Mouse (Mus musculus) liver, adult 2 months (tissue): Measurements from ENCODE around the gene Wdr83os. TPM values are rescaled to one million over a fixed set of nuclear protein-coding genes. Genes with fewer than 3 reads are reported as not detected.
A peak's percentile ranks its signal among the peaks of the same experiment; 100 is the strongest.

ENCODE experiments used
- DNase-seq: peaks from one replicate; pipeline ENCODE4 v3.0.0-alpha.2; 2011; ENCODE audit warnings: low read depth, low spot score; ENCODE audit errors: extremely low read depth
- H3K27ac ChIP-seq: fragments of 200-500 bp; replicated peaks from 2 replicates; pipeline ENCODE4 v1.5.1; 2012; ENCODE audit warnings: low read depth, mild to moderate bottlenecking, control low read depth, inconsistent platforms, low read length; ENCODE audit not compliant: insufficient read depth
- H3K27me3 ChIP-seq: fragments of 200-500 bp; 2 replicates; pipeline ENCODE4 v1.6.1; 2012; ENCODE audit warnings: mild to moderate bottlenecking, moderate library complexity, low read length, inconsistent platforms; ENCODE audit not compliant: control insufficient read depth, insufficient read depth
- H3K36me3 ChIP-seq: fragments of 200-500 bp; 2 replicates; pipeline ENCODE4 v1.6.1; 2012; ENCODE audit warnings: low read length, inconsistent platforms; ENCODE audit not compliant: control insufficient read depth, insufficient read depth
- H3K4me1 ChIP-seq: fragments of 200-500 bp; 2 replicates; pipeline ENCODE4 v1.6.1; 2011; ENCODE audit warnings: low read length; ENCODE audit not compliant: control insufficient read depth, insufficient read depth
- H3K4me3 ChIP-seq: fragments of 200-500 bp; 2 replicates; pipeline ENCODE4 v1.5.1; 2011; ENCODE audit warnings: low read depth, mild to moderate bottlenecking, control low read depth, low read length, moderate library complexity; ENCODE audit not compliant: insufficient read depth
- H3K79me2 ChIP-seq: fragments of 200-500 bp; 2 replicates; pipeline ENCODE4 v1.6.1; 2012; ENCODE audit warnings: inconsistent platforms, mild to moderate bottlenecking, low read length, moderate library complexity; ENCODE audit not compliant: control insufficient read depth, insufficient read depth
- H3K9ac ChIP-seq: fragments of 200-500 bp; 2 replicates; pipeline ENCODE4 v1.6.1; 2012; ENCODE audit warnings: low read depth, mild to moderate bottlenecking, control low read depth, inconsistent platforms, low read length
- CTCF ChIP-seq: fragments of 200-500 bp; IDR thresholded peaks from 2 replicates; pipeline ENCODE4 v1.5.1; 2011; ENCODE audit warnings: low read depth, low read length, control low read depth
- POLR2A ChIP-seq: fragments of 200-500 bp; IDR thresholded peaks from 2 replicates; pipeline ENCODE4 v1.6.1; 2011; ENCODE audit warnings: low read length, control low read depth; ENCODE audit not compliant: insufficient read depth; ENCODE audit errors: extremely low read depth
- WGBS: fragments of 180-500 bp; shearing (Covaris S2); methylation state at CpG from one replicate; pipeline ENCODE4 v1.1.7; 2018; 5-methylcytosine and 5-hydroxymethylcytosine counted together
- polyA plus RNA-seq: library from polyadenylated mRNA; depleted of rRNA; stranded (reverse); fragments of >200 nt; gene quantifications from 2 replicates; pipeline ENCODE4 v1.2.3, GENCODE M21; 2012
- total RNA-seq: library from RNA; depleted of rRNA; stranded (reverse); fragments of >200 nt; gene quantifications from 2 replicates; pipeline ENCODE4 v1.2.3, GENCODE M21; 2014

Wdr83os gene
- total and polyA plus RNA-seq, 2 experiments = 26.3 to 126 TPM

DNA sequence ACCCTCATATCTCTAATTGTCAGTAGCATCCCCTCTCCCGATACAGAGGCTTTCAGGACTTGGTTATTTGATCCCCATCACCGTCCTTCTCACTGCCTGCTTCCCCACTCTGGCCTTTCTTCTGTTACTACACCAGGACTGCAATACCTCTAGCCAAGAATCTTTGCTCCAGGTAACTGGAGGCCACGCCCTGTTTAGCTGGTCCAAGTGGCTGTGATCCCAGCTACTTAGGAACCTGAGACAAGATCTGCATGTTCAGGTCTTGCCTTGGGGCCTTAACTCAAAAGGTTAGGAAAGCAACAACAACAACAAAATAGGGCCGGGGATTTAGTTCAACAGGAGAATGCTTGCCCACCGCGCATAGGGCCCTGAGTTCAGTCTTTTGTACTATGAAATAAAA, 36.9 kb upstream of the Wdr83os start:
- H3K79me2 ChIP-seq = peaks cover 4% of the 10 kb centered on the region; the same call in 1 of the 2 replicates
- H3K4me3 ChIP-seq = no peak overlapping the region
- no peak overlapping the region for H3K9ac ChIP-seq
- WGBS = 95% methylated on average over 6 of the region's 6 CpGs
- no peak overlapping the region for H3K27ac ChIP-seq
- TF ChIP-seq POLR2A = no peak
- TF ChIP-seq CTCF = no peak
- peaks cover under 1% of the 10 kb centered on the region; the same call in 1 of the 2 replicates for H3K4me1 ChIP-seq
- no peaks in the 10 kb centered on the region for H3K27me3 ChIP-seq
- peaks cover 23% of the 10 kb centered on the region; the same call in 1 of the 2 replicates for H3K36me3 ChIP-seq
- no peak for DNase-seq

GRCm38 (mm10) chr8:85057367-85057766, 23.2 kb upstream of the Wdr83os start:
- Histone ChIP-seq H3K4me1 (peaks cover 9% of the 10 kb centered on the region), H3K79me2 (no peaks in the 10 kb centered on the region), H3K4me3 (no peak overlapping the region), H3K27me3 (no peaks in the 10 kb centered on the region), H3K9ac (no peak overlapping the region), H3K27ac (no peak overlapping the region), H3K36me3 (peaks cover 11% of the 10 kb centered on the region)
- DNase-seq = no peak
- 64% methylated on average over 7 of the region's 7 CpGs for WGBS
- TF ChIP-seq POLR2A (no peak), CTCF (no peak)

DNA sequence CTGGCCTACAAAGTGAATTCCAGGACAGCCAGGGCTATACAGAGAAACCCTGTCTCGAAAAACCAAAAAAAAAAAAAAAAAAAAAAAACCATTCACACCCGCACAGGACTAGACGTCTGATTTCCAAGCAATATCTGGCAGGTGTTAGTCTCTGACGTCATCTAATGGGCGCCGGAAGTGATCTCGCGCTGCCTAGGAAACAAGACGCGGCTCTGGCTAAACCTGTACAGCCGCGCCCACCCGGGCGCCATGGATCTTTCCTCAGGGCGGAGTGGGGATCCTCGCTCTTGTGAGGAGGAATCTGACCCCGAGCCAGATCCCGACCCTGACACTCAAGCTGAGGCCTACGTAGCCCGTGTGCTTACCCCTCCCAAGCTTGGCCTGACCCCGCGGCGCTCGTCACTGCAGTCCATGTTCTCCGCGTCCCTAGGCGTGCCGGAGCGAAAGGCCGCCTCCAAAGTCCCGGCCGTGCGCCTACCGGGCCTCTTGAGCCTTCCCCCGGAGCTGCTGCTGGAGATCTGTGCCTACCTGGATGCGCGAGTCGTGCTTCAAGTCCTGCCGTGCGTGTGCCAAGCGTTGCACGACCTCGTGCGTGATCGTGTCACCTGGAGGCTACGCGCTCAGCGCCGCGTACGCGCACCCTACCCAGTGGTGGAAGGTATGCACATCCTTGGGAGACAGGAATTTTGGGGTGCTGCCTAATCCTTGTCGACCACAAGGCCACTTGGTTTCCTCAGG, 20.5 kb upstream of the Wdr83os start, which contains the start of gene Fbxw9:
TSS of gene Fbxw9 (plus strand) at position 177 of the 738 bp plus-strand sequence.
- WGBS = under 1% methylated on average over 53 of the region's 53 CpGs
- TF ChIP-seq POLR2A (peak; percentile 33; the same call in 1 of the 2 replicates), CTCF (no peak)
- H3K36me3 ChIP-seq = no peaks in the 10 kb centered on the region; the same call in 1 of the 2 replicates
- no peaks in the 10 kb centered on the region for H3K79me2 ChIP-seq
- DNase-seq = peak; percentile 89
- peak within 1 kb of the TSS; percentile 25 for H3K27ac ChIP-seq
- H3K4me1 ChIP-seq = peaks cover 17% of the 10 kb centered on the region
- H3K4me3 ChIP-seq = peak within 1 kb of the TSS; percentile 61
- H3K27me3 ChIP-seq = no peaks in the 10 kb centered on the region
- peak within 1 kb of the TSS; percentile 55 for H3K9ac ChIP-seq

GRCm38 (mm10) chr8:85062603-85063002, 17.9 kb upstream of the Wdr83os start:
- no peak overlapping the region for H3K4me3 ChIP-seq
- H3K27ac ChIP-seq = peak overlapping the region; percentile 58
- no peak for TF ChIP-seq CTCF
- no peaks in the 10 kb centered on the region; the same call in 1 of the 2 replicates for H3K79me2 ChIP-seq
- no peaks in the 10 kb centered on the region for H3K27me3 ChIP-seq
- no peaks in the 10 kb centered on the region for H3K36me3 ChIP-seq
- H3K9ac ChIP-seq = no peak overlapping the region
- 35% methylated on average over 4 of the region's 4 CpGs for WGBS
- peak; percentile 93 for DNase-seq
- peaks cover 27% of the 10 kb centered on the region for H3K4me1 ChIP-seq

- Histone ChIP-seq H3K79me2 (no peaks in the 10 kb centered on the region; the same call in 1 of the 2 replicates), H3K4me3 (no peak overlapping the region), H3K27me3 (no peaks in the 10 kb centered on the region), H3K36me3 (no peaks in the 10 kb centered on the region), H3K27ac (peak overlapping the region; percentile 85), H3K9ac (peak overlapping the region; percentile 43; the same call in 1 of the 2 replicates), H3K4me1 (peaks cover 27% of the 10 kb centered on the region)
- TF ChIP-seq POLR2A = no peak
- TF ChIP-seq CTCF = no peak
- 18% methylated on average over 2 of the region's 2 CpGs for WGBS
- DNase-seq = peak; percentile 88
These were observed 15.3 kb upstream of the Wdr83os start for GRCm38 (mm10) chr8:85065213-85065612.

DNA sequence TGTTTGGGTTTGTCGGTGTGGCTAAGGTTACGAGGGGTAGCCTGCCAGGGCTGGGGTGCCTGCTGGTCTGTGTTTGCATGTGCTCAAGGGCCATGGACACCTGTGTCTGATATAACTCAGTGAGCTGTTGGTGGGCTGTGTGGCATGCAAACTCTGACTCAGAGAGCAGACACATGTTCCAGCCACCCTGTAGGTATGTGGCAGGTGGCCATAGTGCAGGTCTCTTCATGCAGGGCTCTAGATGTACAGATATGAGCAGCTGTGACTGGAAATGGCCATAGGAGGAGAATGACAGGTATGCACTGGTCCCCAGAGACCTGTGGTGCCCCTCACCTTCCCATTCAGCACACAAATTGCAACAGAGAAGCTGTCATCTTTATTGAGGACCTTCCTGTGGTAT, 13.4 kb upstream of the Wdr83os start:
- Histone ChIP-seq H3K27ac (no peak overlapping the region), H3K79me2 (peaks cover under 1% of the 10 kb centered on the region; the same call in 1 of the 2 replicates), H3K27me3 (no peaks in the 10 kb centered on the region), H3K9ac (no peak overlapping the region), H3K36me3 (no peaks in the 10 kb centered on the region), H3K4me1 (peaks cover 23% of the 10 kb centered on the region), H3K4me3 (no peak overlapping the region)
- TF ChIP-seq CTCF = no peak
- no peak for TF ChIP-seq POLR2A
- no peak for DNase-seq
- WGBS = 96% methylated on average over 2 of the region's 2 CpGs
